Mouse (Mus musculus): Measurements from ENCODE around the gene Sptbn4.

- TF ChIP-seq CTCF (IDR thresholded peaks at IDR 0.05; ENCODE audit: borderline replicate concordance, insufficient read depth, low read depth, low read length): no peak
- TF ChIP-seq POLR2A (IDR thresholded peaks at IDR 0.05; ENCODE audit: borderline replicate concordance, insufficient read depth, low read length): no peak
Observed at GRCm38 (mm10) chr7:27309832-27310231, 137.7 kb downstream of the Sptbn4 start.
